Mouse (Mus musculus): ENCODE results near the gene Aipl1.

GRCm38 (mm10) chr11:72037409-72037808 is at the start of gene Aipl1:
- TF ChIP-seq CTCF (IDR thresholded peaks at IDR 0.05; ENCODE audit: control insufficient read depth, insufficient read depth, low read length), result no peak
- no peak for TF ChIP-seq POLR2A (IDR thresholded peaks at IDR 0.05; ENCODE audit: borderline replicate concordance, control insufficient read depth, low read depth, low read length)

Data from bone marrow, adult 2 months (tissue).